Mouse (Mus musculus) kidney, postnatal 36 days (tissue): ENCODE results near the gene Cdhr3.

ENCODE experiments used
- DNase-seq, 2 experiments: peaks; one replicate each; pipeline ENCODE4 v3.0.0; 2021 to 2022; ENCODE audit warnings: mixed read lengths in 2 of 2

Cdhr3 gene

GRCm38 (mm10) chr12:33034343-33035088, 58.2 kb downstream of the Cdhr3 start:
- DNase-seq = no peak

DNA sequence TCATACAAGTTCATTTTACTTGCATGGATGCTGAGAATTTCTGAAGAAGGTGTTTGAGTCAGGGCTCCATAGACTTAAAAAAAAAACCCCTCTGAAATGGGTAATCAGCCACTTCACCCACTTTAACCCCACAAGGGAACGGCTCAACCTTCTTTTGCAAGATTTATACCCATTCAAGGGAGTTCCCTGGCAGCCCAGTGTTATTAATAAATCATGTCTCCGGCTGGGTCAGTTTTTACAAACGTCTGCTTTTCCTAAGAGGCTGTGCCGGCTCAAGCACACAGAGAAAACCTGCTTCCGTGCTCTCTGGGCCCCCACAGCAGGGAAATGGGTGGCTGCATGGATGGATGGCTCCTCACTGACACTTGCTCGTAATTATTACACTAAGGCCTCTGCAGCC, 59.5 kb downstream of the Cdhr3 start:
- DNase-seq = no peak

- DNase-seq = no peak
These were observed 62.1 kb downstream of the Cdhr3 start for GRCm38 (mm10) chr12:33030589-33030988.

- DNase-seq = no peak
These were observed 62.6 kb downstream of the Cdhr3 start for GRCm38 (mm10) chr12:33030066-33030465.

- DNase-seq = peak in 1 of 2 experiments; percentile 30
These were observed 64.0 kb downstream of the Cdhr3 start for GRCm38 (mm10) chr12:33028708-33029107.

- DNase-seq = peak in 1 of 2 experiments; percentile 35
These were observed 64.5 kb downstream of the Cdhr3 start for GRCm38 (mm10) chr12:33028109-33028691.

GRCm38 (mm10) chr12:33027093-33027492, 65.6 kb downstream of the Cdhr3 start:
- peak; percentile 69 to 81 for DNase-seq

DNA sequence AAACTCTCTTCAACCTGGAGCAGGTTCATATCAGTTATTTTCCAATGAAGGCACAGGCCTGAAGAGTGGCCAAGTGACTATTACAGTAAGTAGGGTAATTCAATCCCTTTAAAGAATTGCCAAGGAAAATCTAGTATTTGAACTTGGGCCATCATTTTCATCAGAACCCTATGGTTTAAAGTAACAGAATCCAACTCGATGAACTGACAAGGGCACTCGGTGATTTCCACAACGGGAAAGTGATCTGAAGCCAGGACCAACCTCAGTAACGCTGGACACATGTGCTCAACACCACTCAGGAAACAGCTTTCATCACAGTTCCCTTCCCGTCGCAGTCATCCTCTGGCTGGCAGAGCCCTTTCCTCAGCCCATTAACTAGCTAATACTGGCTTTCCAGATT, 68.2 kb downstream of the Cdhr3 start:
- DNase-seq = no peak

DNA sequence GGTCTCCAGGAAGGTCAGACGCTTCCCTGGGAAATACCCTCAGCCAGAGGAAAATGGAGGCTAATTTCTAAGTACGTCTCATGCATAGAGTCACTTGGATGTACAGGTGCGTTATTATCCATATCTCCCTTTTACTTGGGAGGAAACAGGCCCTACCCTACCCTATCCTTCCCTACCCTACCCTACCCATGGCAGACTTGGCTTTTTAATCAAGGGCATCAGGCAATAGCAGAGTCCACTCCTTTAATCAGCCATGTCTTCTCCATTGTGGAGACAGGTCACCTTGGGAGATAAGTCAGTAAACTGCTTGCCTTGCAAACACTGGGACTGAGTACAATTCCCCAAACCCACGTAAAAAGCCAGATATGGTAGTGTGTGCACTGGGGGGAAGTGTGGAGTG, 70.9 kb downstream of the Cdhr3 start:
- no peak for DNase-seq

DNA sequence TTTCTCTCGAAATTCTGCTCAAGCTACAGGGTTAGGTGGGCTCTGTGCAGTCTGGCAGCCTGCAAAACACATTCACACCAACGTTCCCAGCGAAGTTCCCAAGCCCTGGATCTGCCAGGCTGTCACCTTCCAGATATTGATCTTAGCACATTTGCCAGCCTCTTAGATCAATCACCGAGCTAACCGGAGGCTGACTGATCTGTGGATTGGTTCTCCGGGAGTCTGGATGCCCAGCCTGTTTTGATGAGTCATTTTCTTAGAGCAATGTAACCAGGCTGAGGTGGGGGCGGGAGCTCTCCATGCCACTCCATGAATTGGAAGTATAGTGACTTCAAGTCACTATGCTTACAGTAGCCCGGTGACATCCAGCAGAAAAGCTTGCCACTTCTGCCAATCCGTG, 71.5 kb downstream of the Cdhr3 start:
- DNase-seq = no peak

DNA sequence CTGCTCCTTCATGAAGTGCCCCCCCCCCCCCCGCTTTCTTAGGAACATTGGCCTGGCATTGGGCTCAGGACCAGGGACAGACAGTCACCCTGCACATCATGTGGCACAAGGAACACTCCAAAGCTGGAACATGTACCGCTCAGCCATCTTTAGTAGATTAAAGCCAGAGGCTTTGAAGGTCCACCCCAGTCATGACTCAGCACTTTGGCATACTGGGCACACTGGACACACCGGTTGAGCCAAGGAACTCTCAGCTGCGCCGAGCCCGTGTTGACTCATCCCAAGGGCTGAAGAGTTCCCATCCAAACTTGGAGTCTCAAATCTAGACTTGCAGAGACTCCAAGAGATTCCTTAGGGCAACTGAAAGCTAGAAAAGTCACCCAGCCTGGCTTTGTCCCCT, 72.7 kb downstream of the Cdhr3 start:
- peak in 1 of 2 experiments; percentile 15 for DNase-seq

DNA sequence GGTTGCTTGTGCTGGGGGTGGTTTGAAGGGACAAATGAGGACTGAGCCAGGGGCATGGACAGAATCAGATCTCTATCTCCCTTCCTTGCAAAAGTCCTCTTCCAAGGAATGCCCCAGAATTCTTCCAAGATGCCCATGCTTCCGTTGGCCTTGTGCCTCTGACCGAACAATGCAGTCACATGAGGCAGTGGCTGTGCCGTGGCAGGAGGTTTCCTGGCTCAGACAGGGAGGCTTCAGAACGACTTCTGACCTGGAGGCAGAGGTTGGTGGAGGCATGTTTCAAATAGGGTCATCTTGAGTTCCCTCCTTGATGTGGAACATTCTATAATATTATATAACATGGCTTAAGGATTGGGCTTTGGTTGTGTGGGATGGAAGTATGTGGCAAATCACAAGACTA, 74.1 kb downstream of the Cdhr3 start:
- peak; percentile 29 to 62 for DNase-seq

- DNase-seq = no peak
These were observed 75.6 kb downstream of the Cdhr3 start for GRCm38 (mm10) chr12:33016824-33017705.

DNA sequence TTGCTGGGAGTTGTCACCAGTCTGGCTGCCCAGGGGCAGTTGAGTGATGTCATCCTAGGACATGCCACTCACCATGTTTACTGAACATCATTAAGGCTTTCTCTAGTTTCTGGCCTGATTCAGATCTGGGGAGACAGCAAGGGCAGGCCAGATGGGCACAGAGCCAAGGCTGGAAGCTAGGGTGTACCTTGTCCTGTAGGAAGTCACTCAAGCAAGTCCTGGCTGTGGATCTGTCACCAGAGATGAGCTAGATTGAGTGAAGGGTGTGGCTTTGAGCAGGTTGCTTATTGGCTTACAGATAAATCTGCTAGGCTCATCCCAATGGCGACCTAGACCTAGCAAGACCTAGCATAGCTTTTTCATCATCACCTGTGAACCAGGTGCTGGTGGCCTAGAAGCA, 77.6 kb downstream of the Cdhr3 start:
- DNase-seq = peak; percentile 70 to 87

- no peak for DNase-seq
These were observed 78.5 kb downstream of the Cdhr3 start for GRCm38 (mm10) chr12:33014050-33014796.

DNA sequence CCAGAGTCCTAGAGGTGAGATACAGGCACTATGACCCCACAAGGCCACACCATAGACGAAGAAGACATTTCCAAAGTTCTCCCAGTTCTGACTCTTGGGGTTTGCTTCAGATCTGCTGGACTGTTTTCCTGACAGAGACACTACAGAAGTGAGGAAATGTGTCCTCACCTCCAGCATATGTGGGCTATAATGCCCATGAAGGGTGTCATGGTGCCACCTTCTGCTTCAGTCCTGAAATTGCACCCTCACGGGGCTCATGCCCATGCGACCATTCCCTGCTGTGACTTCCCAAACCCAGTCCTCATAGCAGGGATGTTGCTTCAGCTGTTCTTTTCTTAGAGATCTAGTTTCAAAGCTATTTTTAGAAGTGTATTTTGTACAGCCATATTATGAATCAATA, 82.6 kb downstream of the Cdhr3 start:
- peak; percentile 67 to 77 for DNase-seq

DNA sequence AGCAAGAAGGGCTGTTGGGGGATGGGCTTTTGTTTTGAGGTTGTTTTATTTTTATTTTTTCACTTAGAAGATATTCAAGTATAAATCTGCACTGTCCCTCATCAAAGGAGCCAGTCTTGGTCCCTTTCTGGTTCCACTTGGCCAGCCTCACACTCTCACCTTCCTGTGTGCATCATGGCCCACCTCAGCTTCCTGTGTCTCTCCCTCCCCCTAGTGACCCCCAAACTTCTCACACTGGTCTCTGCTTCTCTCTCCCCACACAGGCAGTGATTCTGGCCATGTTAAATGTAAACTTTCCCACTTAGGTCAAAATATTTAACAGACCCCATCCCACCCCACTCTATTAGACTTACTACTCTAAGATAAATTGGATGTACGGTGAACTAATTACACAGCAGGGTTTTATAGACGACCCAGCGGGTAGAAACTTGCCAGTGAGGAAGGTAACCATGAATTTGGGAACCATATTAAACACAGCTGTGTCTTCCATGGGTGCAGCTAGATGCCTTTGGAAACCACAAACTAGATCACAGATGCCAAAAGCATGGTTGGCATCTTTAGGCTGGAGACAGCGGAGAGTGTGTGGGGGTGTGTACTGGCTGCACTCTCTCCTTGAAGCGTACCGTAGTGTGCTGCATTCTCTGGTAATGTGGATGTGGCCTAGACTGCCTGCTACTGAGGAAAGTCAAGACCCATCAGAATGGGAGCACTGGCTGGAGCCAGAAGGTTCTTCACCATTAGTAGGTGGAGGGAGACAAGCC, 83.3 kb downstream of the Cdhr3 start:
- no peak for DNase-seq

GRCm38 (mm10) chr12:33008305-33009110, 84.2 kb downstream of the Cdhr3 start:
- peak; percentile 75 to 76 for DNase-seq

DNA sequence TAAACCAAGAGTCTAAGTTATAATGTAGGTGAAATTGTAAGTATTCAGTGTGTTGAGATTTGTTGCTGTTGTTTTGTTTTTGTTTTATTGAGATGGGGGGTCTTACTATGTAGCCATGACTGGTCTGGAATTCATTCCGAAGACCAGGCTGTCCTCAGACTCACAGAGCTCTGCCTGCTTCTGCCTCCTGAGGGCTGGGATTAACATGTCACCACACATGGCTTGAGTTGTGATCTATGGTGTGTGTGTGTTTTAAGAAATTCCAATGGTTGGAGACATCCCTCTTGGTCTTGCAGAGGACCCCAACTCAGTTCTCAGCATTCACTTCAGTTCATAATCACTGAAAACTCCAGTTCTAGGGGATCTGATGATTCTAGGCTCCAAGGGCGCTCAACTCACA, 85.5 kb downstream of the Cdhr3 start:
- DNase-seq = no peak

- no peak for DNase-seq
These were observed 86.8 kb downstream of the Cdhr3 start for GRCm38 (mm10) chr12:33005858-33006257.

GRCm38 (mm10) chr12:33003339-33003965, 89.2 kb downstream of the Cdhr3 start:
- DNase-seq = no peak
